14 mouse cellular contexts compared by ENCODE assay signal in the genomic region with DNA sequence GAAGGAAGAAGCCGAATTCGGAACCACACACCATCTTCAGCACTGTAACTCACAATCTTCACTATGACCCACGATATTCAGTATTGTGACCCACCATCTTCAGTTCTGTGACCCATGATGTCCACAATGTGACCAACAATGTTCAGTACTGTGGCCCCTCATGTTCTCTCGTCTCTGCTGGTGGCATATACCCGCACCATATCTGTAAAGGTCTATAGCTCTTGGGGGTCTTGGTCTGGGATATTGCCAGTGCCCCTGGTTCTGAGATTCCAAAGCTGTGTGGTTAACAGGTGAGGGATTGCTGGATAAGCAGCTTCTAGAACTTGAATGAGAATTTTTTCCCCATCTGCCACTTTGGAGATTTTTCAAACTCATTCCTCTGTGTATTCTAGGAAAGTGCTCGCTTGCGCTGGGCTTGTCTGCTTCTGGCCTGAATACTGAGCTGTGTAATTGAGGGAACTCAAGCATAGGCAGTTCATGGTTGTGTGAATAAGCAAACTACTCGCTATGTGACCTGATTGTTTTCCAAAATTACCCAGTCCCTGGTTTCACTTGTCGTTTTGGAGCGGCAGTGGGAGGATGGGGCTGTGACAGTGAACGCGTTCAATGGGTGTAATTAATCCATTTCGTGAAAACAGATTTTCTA.
DNase-seq lines count a peak whose midpoint lies in the region; ATAC-seq and TF ChIP-seq lines count a peak whose summit lies in the region.
"Had no signal": no experiment of that assay in that cellular context is flagged by ENCODE, and none has a peak within 500 bp of the region (broad histone marks: within the 10 kb centered on the region; RNA-seq: fewer than 3 reads in every experiment).

No protein-coding gene starts in this region.

- TF ChIP-seq CTCF in kidney, adult 2 months (conservative IDR thresholded peaks at IDR 0.05; ENCODE audit: insufficient read depth, insufficient read length, low read depth, low read length) = no peak
- TF ChIP-seq CTCF in brain, embryonic 14.5 days (IDR thresholded peaks at IDR 0.05; ENCODE audit: borderline replicate concordance, extremely low read depth, insufficient read depth, insufficient read length) = no peak

- H3K36me3 ChIP-seq in kidney, adult 2 months (ENCODE audit: control insufficient read depth, insufficient read depth, low read length) = no peaks in the 10 kb centered on the region
- no peaks in the 10 kb centered on the region for H3K36me3 ChIP-seq in neural tube, embryonic 15.5 days
- H3K36me3 ChIP-seq: liver, embryonic 12.5 days had no signal

- TF ChIP-seq POLR2A in kidney, adult 2 months (IDR thresholded peaks at IDR 0.05; ENCODE audit: low read depth, low read length) = no peak
- TF ChIP-seq POLR2A in brain, embryonic 14.5 days (IDR thresholded peaks at IDR 0.05; ENCODE audit: borderline replicate concordance, extremely low read depth, insufficient read depth, insufficient read length, poor library complexity, severe bottlenecking) = no peak

- peak; percentile 7 for DNase-seq in kidney, adult 2 months
- DNase-seq in kidney, adult 18-20 months = no peak
- peak; percentile 79 for DNase-seq in Muller cell, postnatal 12 days (ENCODE audit: inconsistent ontology term)
- DNase-seq in brain, embryonic 14.5 days (ENCODE audit: low read depth) = peak; percentile 71
- DNase-seq in cerebellum, postnatal 14 days = peak; percentile 57 to 83
- DNase-seq in thymus, postnatal 0 days (ENCODE audit: low spot score) = no peak
- DNase-seq: heart, adult 18-20 months; heart, postnatal 14 days; right cerebral cortex, postnatal 4 days had no signal

- no peak overlapping the region for H3K4me2 ChIP-seq in neural tube, embryonic 15.5 days
- H3K4me2 ChIP-seq: liver, embryonic 12.5 days had no signal

- H3K4me1 ChIP-seq in kidney, adult 2 months (ENCODE audit: control insufficient read depth, insufficient read depth, low read length) = no peaks in the 10 kb centered on the region
- no peaks in the 10 kb centered on the region for H3K4me1 ChIP-seq in neural tube, embryonic 15.5 days
- H3K4me1 ChIP-seq: liver, embryonic 12.5 days; megakaryocyte, embryonic 14.5 days had no signal

- ATAC-seq in erythroid progenitor cell, adult 5-6 weeks (replicated peaks; ENCODE audit: low FRiP score, poor library complexity, severe bottlenecking) = no peak
- no peak for ATAC-seq in neural tube, embryonic 15.5 days (ENCODE audit: low FRiP score)
- ATAC-seq: CD4-positive, CD25-positive, alpha-beta regulatory T cell, adult 4 months; liver, embryonic 12.5 days had no signal

- WGBS in kidney, adult 2 months = 55% methylated on average over 13 of the region's 13 CpGs
- 83% methylated on average over 13 of the region's 13 CpGs for WGBS in neural tube, embryonic 15.5 days

- H3K27ac ChIP-seq in kidney, adult 2 months (ENCODE audit: insufficient read depth, low read depth, low read length) = no peak overlapping the region
- no peak overlapping the region for H3K27ac ChIP-seq in neural tube, embryonic 15.5 days (replicated peaks)
- H3K27ac ChIP-seq: liver, embryonic 12.5 days had no signal

- no peaks in the 10 kb centered on the region for H3K9me3 ChIP-seq in neural tube, embryonic 15.5 days (replicated peaks)
- H3K9me3 ChIP-seq: liver, embryonic 12.5 days had no signal

- no peak overlapping the region for H3K4me3 ChIP-seq in kidney, adult 2 months (ENCODE audit: insufficient read depth, low read depth, low read length)
- H3K4me3 ChIP-seq in neural tube, embryonic 15.5 days (replicated peaks) = no peak overlapping the region
- H3K4me3 ChIP-seq: liver, embryonic 12.5 days; megakaryocyte, embryonic 14.5 days had no signal

- no peaks in the 10 kb centered on the region for H3K27me3 ChIP-seq in kidney, adult 2 months (replicated peaks; ENCODE audit: control insufficient read depth, insufficient read depth, low read length)
- H3K27me3 ChIP-seq in neural tube, embryonic 15.5 days (replicated peaks) = no peaks in the 10 kb centered on the region
- H3K27me3 ChIP-seq: liver, embryonic 12.5 days; megakaryocyte, embryonic 14.5 days had no signal

- H3K9ac ChIP-seq in neural tube, embryonic 15.5 days (replicated peaks) = no peak overlapping the region
- H3K9ac ChIP-seq: liver, embryonic 12.5 days had no signal

Comparison
In these comparisons a context has a peak if more than half of its experiments do, and no peak if none do; other contexts are left out.
1. DNase-seq: peak in kidney, adult 2 months (single experiment), Muller cell, postnatal 12 days (single experiment), brain, embryonic 14.5 days (single experiment) and cerebellum, postnatal 14 days (2 of 2); none in kidney, adult 18-20 months (single experiment) and thymus, postnatal 0 days (single experiment).